Mouse (Mus musculus) liver, embryonic 13.5 days (tissue): ENCODE data around the gene Filip1l. TPM values are rescaled to one million over a fixed set of nuclear protein-coding genes. Genes with fewer than 3 reads are reported as not detected.

Experiments
- ATAC-seq: fragments of 200-750 bp; cut with Nextera tagmentation; 2 replicates; pipeline ENCODE4 v1.8.0; 2017; ENCODE audit warnings: low read depth, mild to moderate bottlenecking, moderate number of reproducible peaks, moderate library complexity
- DNase-seq: peaks from one replicate; pipeline ENCODE4 v3.0.0; 2022
- H3K27ac ChIP-seq: fragments of 300-500 bp; sonication (generic); 2 replicates; pipeline ENCODE4 v1.5.1; 2015; ENCODE audit warnings: moderate library complexity, mild to moderate bottlenecking, inconsistent platforms
- H3K27me3 ChIP-seq: fragments of 300-500 bp; sonication (generic); 2 replicates; pipeline ENCODE4 v1.6.1; 2015; ENCODE audit warnings: mild to moderate bottlenecking, inconsistent platforms
- H3K36me3 ChIP-seq: fragments of 300-500 bp; sonication (generic); 2 replicates; pipeline ENCODE4 v1.6.1; 2015; ENCODE audit warnings: mild to moderate bottlenecking, inconsistent platforms
- H3K4me1 ChIP-seq: fragments of 300-500 bp; sonication (generic); replicated peaks from 2 replicates; pipeline ENCODE4 v1.6.1; 2015; ENCODE audit warnings: inconsistent platforms
- H3K4me2 ChIP-seq: fragments of 300-500 bp; sonication (generic); 2 replicates; pipeline ENCODE4 v1.6.1; 2015; ENCODE audit warnings: inconsistent platforms, mild to moderate bottlenecking, moderate library complexity
- H3K4me3 ChIP-seq: fragments of 300-500 bp; sonication (generic); replicated peaks from 2 replicates; pipeline ENCODE4 v1.5.1; 2015; ENCODE audit warnings: mild to moderate bottlenecking, inconsistent platforms
- H3K9ac ChIP-seq: fragments of 300-500 bp; sonication (generic); 2 replicates; pipeline ENCODE4 v1.6.1; 2015; ENCODE audit warnings: mild to moderate bottlenecking, inconsistent platforms
- H3K9me3 ChIP-seq: fragments of 300-500 bp; sonication (generic); replicated peaks from 2 replicates; pipeline ENCODE4 v1.6.1; 2016; ENCODE audit warnings: inconsistent platforms
- WGBS: fragments of 180-500 bp; shearing (Covaris S2); methylation state at CpG from one replicate; pipeline ENCODE4 v1.1.7; 2015; ENCODE audit not compliant: insufficient replicate concordance; 5-methylcytosine and 5-hydroxymethylcytosine counted together
- polyA plus RNA-seq: library from polyadenylated mRNA; unstranded; fragments of >200 nt; fragmentation: Nextera tagmentation; extraction: Ambion mirVana; gene quantifications from 2 replicates; pipeline ENCODE4 v1.2.1, GENCODE M21; 2015

Gene Filip1l
- polyA plus RNA-seq, 1 experiment from 2014 or later = 2.7 TPM

DNA sequence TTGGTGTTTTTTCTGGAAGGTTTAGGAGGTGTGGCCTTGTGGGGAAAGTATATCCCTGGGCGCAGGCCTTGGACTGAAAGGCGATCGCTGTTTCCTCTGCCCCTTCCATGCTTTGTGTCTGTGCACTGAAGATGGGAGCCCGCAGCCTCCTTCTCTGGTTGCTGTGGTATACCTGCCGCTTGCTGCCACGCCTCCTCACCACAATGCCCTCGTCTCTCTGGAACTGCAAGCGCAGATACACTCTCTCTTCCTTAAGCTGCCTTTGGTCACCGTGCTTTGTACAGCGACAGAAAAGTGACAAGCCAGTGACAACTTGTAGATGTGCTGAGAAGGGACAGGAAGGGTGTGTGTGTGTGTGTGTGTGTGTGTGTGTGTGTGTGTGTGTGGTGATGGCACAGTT lies 46.7 kb downstream of the Filip1l start:
- ATAC-seq (no peak), DNase-seq (no peak)
- Histone ChIP-seq H3K9ac (no peak overlapping the region), H3K36me3 (no peaks in the 10 kb centered on the region), H3K4me1 (no peaks in the 10 kb centered on the region), H3K27me3 (no peaks in the 10 kb centered on the region), H3K27ac (no peak overlapping the region), H3K4me3 (no peak overlapping the region), H3K9me3 (no peaks in the 10 kb centered on the region), H3K4me2 (no peak overlapping the region)
- 65% methylated on average over 10 of the region's 10 CpGs for WGBS

DNA sequence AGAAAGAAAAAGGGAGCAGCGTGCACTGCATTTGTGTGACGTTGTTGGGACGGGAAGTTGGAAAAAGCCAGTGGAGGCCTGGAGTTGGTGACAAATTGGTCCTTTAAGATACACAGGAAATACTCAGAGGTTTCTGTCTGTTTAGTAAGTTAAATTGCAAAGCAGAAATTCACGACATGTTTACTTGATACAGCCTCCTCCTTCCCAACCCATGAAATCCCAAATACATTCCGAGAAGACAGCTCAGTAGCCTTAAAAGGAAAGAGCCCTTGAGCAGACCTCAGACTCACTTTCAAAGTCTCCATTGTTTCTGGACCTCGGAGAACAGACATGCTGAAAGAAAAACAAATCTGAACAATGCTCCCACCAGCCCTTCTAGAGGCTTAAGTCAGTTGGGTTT lies 48.8 kb downstream of the Filip1l start:
- 49% methylated on average over 6 of the region's 6 CpGs for WGBS
- no peaks in the 10 kb centered on the region for H3K9me3 ChIP-seq
- H3K4me2 ChIP-seq = no peak overlapping the region
- H3K36me3 ChIP-seq = no peaks in the 10 kb centered on the region
- DNase-seq (no peak), ATAC-seq (no peak)
- H3K4me1 ChIP-seq = no peaks in the 10 kb centered on the region
- no peak overlapping the region for H3K4me3 ChIP-seq
- no peaks in the 10 kb centered on the region for H3K27me3 ChIP-seq
- H3K27ac ChIP-seq = no peak overlapping the region
- no peak overlapping the region for H3K9ac ChIP-seq

DNA sequence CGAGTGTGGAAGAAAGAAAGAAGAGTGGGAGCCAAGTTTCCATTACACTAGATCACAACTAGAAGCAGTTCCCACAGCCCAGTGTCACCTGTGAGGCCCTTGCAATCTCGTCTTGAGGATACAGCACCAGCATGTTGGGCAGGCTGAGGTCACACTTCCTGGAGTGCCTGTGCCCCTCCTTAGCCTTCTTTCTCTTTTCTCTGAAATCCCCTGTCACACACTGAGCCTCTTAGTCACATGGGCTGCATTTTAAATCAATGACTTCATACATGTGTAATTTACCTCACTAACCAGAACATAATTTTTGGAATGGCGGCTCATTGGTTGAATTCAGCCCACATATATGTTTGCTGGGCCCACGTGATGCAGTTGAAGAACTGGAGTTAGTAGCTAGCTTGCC lies 50.0 kb downstream of the Filip1l start:
- Histone ChIP-seq H3K4me2 (no peak overlapping the region), H3K27me3 (no peaks in the 10 kb centered on the region), H3K9me3 (no peaks in the 10 kb centered on the region), H3K4me3 (no peak overlapping the region), H3K4me1 (no peaks in the 10 kb centered on the region), H3K9ac (no peak overlapping the region), H3K36me3 (no peaks in the 10 kb centered on the region), H3K27ac (no peak overlapping the region)
- DNase-seq = no peak
- 57% methylated on average over 4 of the region's 4 CpGs for WGBS
- no peak for ATAC-seq

DNA sequence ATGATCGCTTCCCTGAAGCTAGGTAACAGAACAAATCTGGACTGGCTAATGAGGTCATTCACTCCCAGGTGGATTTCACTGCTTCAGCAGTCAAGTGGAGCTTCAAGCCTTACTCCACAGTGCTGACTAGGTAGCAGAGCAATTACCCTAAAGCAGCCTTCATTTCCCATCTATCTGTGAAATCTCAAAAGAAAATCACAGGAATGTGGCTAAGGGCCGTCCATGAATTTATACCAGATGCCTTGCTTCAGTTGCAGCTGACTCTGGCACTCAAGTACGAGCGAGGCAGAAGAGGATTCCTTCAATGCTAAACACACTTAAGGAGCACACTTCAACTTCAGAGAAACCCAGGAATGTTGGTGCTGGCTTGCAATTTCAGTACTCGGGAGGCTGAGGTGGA lies 50.9 kb downstream of the Filip1l start:
- ATAC-seq = no peak

GRCm38 (mm10) chr16:57412766-57413165 lies 59.9 kb downstream of the Filip1l start:
- no peaks in the 10 kb centered on the region for H3K27me3 ChIP-seq
- no peak overlapping the region for H3K27ac ChIP-seq
- H3K4me1 ChIP-seq = no peaks in the 10 kb centered on the region
- whole genome bisulfite sequencing = 44% methylated on average over 4 of the region's 4 CpGs
- H3K9ac ChIP-seq = no peak overlapping the region
- ATAC-seq (no peak), DNase-seq (no peak)
- no peaks in the 10 kb centered on the region for H3K9me3 ChIP-seq
- H3K4me2 ChIP-seq = no peak overlapping the region
- H3K36me3 ChIP-seq = no peaks in the 10 kb centered on the region
- no peak overlapping the region for H3K4me3 ChIP-seq

More for the DNA sequence above, 50.9 kb downstream of the Filip1l start:
- DNase-seq = no peak
- no peaks in the 10 kb centered on the region for H3K36me3 ChIP-seq
- no peak overlapping the region for H3K9ac ChIP-seq
- H3K4me3 ChIP-seq = no peak overlapping the region
- no peak overlapping the region for H3K4me2 ChIP-seq
- H3K27me3 ChIP-seq = no peaks in the 10 kb centered on the region
- H3K4me1 ChIP-seq = no peaks in the 10 kb centered on the region
- 61% methylated on average over 5 of the region's 5 CpGs for WGBS
- no peaks in the 10 kb centered on the region for H3K9me3 ChIP-seq
- H3K27ac ChIP-seq = no peak overlapping the region

DNA sequence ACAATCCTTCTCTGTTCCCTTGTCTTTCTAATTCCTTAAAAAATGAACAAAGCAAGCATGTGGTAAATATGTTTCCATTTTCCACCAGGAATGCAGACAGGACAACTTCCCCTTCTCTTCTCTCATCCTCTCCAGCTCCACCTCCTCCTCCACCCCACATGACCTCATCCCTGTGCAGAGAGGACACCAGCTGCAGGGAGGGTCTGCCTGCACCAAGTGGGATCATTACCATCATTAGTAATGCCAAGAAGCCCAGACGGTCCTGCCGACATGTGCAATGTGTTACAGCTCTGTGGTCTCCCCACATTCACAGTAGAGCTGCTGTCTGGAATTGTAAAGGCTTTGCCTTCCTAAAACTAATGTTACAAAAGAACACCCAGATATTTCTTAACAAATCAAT lies 63.2 kb downstream of the Filip1l start:
- Histone ChIP-seq H3K9ac (no peak overlapping the region), H3K9me3 (no peaks in the 10 kb centered on the region), H3K27me3 (no peaks in the 10 kb centered on the region), H3K27ac (no peak overlapping the region), H3K4me2 (no peak overlapping the region), H3K36me3 (no peaks in the 10 kb centered on the region), H3K4me1 (no peaks in the 10 kb centered on the region), H3K4me3 (no peak overlapping the region)
- DNase-seq (no peak), ATAC-seq (no peak)
- WGBS = 67% methylated on average over 2 of the region's 2 CpGs

DNA sequence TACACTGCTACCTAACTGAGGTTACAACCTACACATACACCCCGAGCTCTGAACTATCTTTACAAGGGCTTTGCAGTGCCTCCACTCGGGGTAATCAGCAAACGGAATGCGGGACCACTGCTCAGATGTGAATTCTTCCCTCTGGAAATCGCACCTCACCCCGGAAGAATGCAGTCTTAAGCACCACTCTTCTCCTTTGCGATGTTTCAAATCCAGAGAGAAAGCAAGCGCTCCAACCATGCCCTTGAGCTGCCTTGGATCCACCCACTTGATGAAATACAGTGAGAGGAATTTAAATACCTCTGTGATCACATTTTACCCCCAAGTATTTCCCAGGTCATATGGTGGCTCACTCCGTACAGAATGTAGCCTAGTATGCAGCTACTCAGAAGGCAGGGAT lies 64.1 kb downstream of the Filip1l start:
- Histone ChIP-seq H3K36me3 (no peaks in the 10 kb centered on the region), H3K4me3 (no peak overlapping the region), H3K4me1 (no peaks in the 10 kb centered on the region), H3K27ac (no peak overlapping the region), H3K4me2 (no peak overlapping the region), H3K27me3 (no peaks in the 10 kb centered on the region), H3K9ac (no peak overlapping the region), H3K9me3 (no peaks in the 10 kb centered on the region)
- ATAC-seq (no peak), DNase-seq (no peak)
- WGBS = 66% methylated on average over 9 of the region's 9 CpGs

- H3K9ac ChIP-seq = no peak overlapping the region
- WGBS = 51% methylated on average over 1 of the region's 1 CpGs
- no peak overlapping the region for H3K27ac ChIP-seq
- ATAC-seq (no peak), DNase-seq (no peak)
- no peaks in the 10 kb centered on the region for H3K27me3 ChIP-seq
- no peaks in the 10 kb centered on the region for H3K4me1 ChIP-seq
- H3K36me3 ChIP-seq = no peaks in the 10 kb centered on the region
- H3K4me3 ChIP-seq = no peak overlapping the region
- H3K9me3 ChIP-seq = no peaks in the 10 kb centered on the region
- H3K4me2 ChIP-seq = no peak overlapping the region
Measured at GRCm38 (mm10) chr16:57417955-57418354, 65.1 kb downstream of the Filip1l start.

- Histone ChIP-seq H3K27ac (no peak overlapping the region), H3K4me3 (no peak overlapping the region), H3K27me3 (no peaks in the 10 kb centered on the region), H3K9ac (no peak overlapping the region), H3K4me1 (no peaks in the 10 kb centered on the region), H3K36me3 (no peaks in the 10 kb centered on the region), H3K9me3 (no peaks in the 10 kb centered on the region), H3K4me2 (no peak overlapping the region)
- 64% methylated on average over 5 of the region's 5 CpGs for WGBS
- ATAC-seq (no peak), DNase-seq (no peak)
Measured at GRCm38 (mm10) chr16:57419332-57419731, 66.4 kb downstream of the Filip1l start.

DNA sequence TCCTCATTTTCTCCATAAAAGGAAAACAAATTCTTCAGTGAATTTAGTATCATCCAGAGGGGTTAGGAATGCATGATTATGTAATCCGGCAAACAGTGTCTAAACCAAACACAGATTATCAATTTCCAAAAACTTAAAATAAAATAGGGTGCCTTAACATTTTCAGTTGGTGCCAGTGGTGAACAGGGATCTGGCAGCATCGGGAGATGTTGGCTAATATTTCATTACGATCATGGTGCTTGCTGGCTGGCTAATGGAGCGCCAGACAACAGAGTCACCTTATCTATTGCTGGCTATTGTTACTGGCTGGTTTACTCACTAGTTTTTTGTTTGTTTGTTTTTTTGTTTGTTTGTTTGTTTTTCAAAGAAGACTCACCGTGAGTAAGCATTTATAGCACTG lies 67.0 kb downstream of the Filip1l start:
- H3K27ac ChIP-seq = no peak overlapping the region
- no peak overlapping the region for H3K9ac ChIP-seq
- DNase-seq = no peak
- 75% methylated on average over 5 of the region's 5 CpGs for WGBS
- no peak overlapping the region for H3K4me3 ChIP-seq
- no peaks in the 10 kb centered on the region for H3K4me1 ChIP-seq
- no peak overlapping the region for H3K4me2 ChIP-seq
- H3K9me3 ChIP-seq = no peaks in the 10 kb centered on the region
- no peaks in the 10 kb centered on the region for H3K27me3 ChIP-seq
- H3K36me3 ChIP-seq = no peaks in the 10 kb centered on the region
- ATAC-seq = no peak

DNA sequence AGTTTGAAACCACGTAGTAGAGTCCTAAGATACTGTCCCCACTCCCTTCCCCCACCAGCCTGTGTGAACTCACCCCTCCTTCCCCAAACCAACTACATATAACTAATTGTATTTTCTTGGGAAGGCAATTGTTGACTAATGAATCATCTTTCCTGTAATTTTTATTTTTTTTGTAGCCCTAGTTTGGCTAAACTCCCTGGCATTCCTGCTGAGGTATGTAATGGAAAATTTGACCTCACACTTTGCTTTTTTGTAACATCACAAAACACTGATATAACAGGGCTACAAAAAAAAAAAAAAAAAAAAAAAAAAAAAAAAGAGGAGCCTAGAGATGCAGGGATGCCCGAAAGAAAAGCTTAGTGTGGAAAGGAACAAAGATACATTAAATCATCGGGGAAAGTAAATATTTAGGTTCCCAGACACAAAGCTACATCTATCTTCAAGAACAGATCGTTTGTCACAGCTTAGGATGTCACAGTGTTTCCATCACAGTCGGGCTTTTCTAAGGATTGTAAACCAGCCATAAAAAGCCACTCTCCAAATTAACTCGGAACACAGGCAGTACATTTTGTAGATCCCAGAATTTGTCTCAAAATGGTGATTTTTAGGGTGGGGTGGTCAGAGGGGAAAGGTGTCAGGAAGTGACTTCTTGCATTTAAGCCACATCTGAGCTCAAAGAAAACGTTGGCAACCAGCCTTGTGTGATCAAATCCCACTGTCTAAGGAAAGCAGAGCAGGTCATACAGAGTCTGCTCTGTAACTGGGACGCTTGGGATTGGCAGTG lies 68.1 kb downstream of the Filip1l start:
- Histone ChIP-seq H3K4me1 (no peaks in the 10 kb centered on the region), H3K36me3 (no peaks in the 10 kb centered on the region), H3K9ac (no peak overlapping the region), H3K27me3 (no peaks in the 10 kb centered on the region), H3K4me2 (no peak overlapping the region), H3K4me3 (no peak overlapping the region), H3K27ac (no peak overlapping the region), H3K9me3 (no peaks in the 10 kb centered on the region)
- ATAC-seq (no peak), DNase-seq (no peak)
- WGBS = 36% methylated on average over 8 of the region's 8 CpGs

DNA sequence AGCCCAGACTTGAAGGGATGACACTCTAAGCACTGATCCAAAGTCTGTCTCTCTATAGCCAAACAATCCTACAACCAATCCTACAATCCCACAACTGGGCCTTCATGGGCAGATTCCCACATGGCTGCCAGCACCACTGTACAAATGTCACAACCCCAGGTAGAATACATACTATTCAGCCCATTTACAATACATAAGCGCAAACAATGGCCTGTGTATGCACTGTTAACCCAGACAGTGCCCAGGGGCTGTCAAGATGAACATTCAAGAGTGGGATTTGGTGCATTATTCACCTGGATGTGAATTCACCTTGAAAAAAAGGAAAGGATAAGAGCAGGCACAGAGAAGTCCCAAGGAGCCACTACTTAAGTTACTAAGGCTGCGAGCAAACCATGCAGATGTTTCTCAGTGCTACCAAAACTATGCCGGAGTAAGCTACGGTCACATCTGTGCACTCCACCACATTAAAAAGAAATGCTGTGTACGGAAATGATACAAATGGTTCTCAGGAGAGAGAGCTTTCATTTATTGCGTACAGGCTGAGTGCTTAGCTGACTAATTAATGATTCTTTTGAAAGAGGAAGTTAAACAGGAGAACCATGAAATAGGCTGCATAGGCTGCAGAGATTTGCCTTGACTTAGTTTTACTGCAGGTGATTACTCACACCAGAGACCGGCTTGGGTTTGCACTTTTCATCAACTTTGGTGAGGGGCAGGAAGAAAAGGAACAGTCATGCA lies 69.0 kb downstream of the Filip1l start:
- no peaks in the 10 kb centered on the region for H3K9me3 ChIP-seq
- WGBS = 69% methylated on average over 7 of the region's 7 CpGs
- no peaks in the 10 kb centered on the region for H3K36me3 ChIP-seq
- H3K4me1 ChIP-seq = no peaks in the 10 kb centered on the region
- H3K27me3 ChIP-seq = no peaks in the 10 kb centered on the region
- H3K27ac ChIP-seq = no peak overlapping the region
- no peak overlapping the region for H3K4me2 ChIP-seq
- H3K9ac ChIP-seq = no peak overlapping the region
- no peak overlapping the region for H3K4me3 ChIP-seq
- DNase-seq (no peak), ATAC-seq (no peak)
